Mouse (Mus musculus): Measurements from ENCODE around the gene Entr1.

The Entr1 gene

DNA sequence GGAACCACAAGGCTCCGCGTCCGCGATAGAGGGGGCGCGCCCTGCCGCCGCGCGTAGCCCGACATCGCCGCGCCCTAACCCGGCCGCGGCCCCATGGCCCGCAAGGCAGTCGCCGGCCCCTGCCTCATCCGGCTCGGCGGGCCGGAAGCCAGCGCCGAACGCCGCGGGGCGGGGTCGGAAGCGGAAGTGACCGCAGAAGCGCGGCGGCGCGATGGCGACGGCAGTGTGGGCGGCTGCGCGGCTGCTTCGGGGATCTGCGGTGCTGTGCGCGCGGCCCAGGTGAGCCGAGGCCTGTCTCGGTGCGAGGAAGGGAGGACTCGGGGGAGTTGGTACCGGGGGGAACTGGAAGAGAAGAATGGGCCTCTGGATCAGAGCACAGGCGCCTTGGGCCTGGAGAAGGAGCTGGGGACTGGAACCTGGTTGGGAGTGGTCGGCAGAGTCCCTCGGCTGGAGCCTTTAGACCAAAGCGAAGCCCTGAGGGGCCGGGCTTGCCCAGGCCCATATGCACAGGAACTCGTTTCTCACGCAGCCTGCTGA is at the start of gene Entr1, which contains the start of gene Pmpca:
Entr1 (minus strand) TSS at position 163 of the 537 bp plus-strand sequence.
Pmpca (plus strand) TSS at position 186 of the 537 bp plus-strand sequence.
- DNase-seq: peak; percentile 90 to 93

DNA sequence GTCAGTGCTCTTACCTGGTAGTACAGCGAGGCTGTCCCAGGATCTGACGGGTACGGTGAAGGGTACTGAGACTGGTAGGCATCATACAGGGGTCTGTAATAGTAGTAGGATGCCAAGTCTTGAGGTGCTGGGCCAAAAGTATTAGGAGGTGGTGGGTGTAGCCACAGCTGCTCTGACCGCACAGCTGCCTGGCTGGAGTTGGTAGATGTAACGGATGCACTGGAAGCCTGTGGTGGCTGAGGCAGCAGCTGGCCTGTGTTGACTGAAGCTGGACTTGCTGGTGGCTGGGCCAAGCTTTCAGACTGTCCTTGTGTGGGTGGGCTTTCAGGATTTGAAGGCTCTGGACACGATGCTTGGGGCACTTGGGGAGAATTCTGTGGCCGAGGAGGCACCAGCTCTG is 49.3 kb upstream of the Entr1 start:
- no peak for DNase-seq

DNA sequence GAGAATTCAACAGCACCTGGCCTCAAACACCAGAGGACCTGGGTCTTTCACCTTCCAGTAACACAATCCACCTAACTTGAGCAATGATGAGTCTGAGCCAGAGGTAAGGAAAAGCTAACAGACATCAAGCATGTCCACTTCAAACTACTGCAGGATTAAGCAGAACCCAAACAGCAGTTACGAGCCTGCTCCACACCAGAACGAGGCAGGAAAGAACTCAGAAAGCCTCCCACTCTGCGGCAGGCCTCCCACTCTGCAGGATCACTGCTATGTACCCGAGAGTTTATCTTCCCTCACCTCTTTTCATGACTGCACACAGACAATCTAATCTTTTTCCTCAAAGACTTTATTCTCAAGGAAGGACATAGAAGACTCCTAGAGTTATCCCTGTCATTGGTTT is 48.1 kb upstream of the Entr1 start:
- no peak for DNase-seq

DNA sequence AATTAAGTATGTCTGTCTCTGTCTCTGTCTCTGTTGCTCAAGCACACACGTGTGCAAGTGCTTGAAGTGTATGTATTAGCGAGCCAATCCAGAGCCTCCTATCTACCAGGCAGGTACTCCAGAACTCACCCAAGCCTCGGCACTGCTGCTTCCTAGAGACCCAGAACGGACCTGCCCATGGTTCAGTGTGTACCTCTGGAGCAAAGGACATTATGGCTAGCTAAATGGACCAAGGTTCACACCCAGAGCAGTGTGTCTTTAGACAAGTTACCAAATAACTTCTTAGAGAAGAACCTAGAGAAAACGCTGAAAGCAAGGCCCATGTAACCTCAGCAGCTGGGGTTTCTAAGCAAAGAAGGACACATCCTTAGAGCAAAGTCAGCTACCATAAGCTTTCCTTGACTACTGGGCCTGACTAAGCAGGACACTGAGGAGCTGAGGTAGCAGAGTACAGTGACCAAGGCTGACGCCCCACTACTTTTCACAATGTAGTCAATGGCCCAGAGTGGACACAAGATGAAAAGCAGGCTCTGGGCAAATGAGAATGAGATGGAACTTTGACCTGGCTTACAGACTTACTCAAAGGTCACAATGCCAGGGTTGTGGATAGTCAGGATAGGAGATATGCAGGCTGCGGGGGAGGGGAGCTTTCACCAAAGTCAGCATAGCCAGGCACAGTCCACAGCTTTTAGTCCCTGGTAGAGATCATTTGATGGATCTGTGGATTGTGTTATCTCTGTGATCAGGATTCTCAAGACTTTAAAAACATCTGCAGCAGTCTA is 45.9 kb upstream of the Entr1 start:
- DNase-seq: peak in 1 of 2 experiments; percentile 40

DNA sequence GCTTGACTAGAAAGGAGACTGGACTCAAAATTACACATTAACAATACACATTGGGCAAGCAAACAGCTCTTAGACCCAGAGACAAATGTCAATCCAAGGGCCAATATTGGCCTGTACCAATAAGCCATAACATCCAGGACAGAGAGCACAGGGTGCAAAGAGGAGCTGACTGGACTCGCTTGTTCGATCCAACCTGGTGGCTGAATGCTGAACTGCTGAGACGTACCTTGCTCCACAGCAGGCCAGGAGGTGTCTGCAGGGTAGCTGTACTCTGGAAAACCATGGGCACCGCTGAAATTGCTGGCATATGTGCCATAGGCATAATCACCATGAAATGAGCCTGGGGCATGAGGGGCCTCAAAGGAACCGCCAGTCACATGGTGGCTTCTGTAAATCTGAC is 40.7 kb upstream of the Entr1 start:
- DNase-seq: no peak

DNA sequence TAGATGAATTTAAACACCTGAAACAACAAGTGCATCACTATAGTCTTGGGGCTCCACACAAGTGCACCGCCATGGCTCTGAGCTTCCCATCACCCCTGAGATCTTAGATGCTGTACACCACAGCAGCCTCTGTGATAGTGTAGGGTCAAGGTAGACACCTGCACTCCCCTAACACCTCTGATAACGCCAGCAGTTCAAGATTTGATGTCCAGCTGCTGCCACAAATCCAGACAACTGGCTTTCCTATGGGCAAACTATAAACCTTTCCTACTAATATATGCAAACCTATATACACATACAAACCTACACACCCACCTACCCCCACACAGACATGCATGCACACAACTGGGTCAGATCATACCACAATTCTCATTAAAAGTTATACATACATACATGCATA is 35.4 kb upstream of the Entr1 start:
- DNase-seq: no peak

DNA sequence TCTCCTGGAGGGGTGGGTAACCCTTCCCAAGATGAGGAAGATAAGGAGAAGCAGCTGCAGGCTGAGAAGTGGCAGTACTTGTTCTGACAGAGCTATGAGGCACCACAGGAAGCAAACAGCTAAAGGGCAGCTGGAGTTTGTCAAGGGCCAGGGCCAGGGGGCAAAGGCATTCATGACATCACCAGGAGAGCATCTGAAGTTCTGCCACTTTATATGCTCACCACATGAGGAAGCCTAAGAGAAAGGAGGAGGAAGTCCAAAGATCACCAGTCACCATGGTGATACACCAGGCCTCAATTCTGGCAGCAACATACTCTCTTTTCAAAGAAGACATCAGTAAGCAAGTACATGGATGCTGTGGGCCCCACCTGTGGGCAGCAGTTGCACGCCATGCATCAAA is 34.0 kb upstream of the Entr1 start:
- DNase-seq: no peak

DNA sequence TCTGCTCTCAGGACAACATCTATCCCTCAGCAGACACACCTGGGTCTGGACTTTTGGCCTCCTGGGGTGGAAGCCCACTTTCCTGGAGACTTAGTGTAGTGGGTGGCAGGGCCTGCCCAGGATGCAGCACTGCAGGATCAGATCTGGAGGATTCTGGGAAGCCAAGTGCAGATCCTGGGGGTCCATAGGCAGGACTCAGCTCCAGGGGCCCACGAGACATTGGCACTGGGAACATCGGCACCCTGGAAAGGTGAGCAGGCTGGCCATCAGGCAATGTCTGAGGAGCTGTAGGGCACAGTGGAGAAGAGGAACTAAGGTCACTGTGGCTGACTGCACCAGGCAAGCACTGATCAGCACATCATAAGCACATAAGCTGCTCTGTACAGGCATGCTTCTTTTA is 32.9 kb upstream of the Entr1 start:
- no peak for DNase-seq

DNA sequence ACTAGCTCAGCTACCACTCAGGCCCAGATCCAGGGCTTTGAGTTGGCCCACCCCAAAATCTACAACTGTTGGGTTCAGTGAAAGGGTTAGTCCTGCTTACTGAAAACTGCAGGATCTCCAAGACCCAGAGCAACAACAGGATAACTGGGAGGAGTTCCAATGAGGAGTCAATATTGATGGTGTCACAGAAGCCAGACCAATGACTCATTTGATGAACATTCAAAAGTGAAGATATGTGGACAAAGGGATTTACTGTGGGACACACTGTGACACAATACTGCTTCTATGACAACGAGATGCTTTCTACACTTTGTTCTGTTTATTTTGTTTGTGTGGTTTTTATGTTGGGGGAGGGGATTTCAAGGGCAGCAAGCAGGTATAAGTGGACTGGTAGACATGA is 29.0 kb upstream of the Entr1 start:
- no peak for DNase-seq

DNA sequence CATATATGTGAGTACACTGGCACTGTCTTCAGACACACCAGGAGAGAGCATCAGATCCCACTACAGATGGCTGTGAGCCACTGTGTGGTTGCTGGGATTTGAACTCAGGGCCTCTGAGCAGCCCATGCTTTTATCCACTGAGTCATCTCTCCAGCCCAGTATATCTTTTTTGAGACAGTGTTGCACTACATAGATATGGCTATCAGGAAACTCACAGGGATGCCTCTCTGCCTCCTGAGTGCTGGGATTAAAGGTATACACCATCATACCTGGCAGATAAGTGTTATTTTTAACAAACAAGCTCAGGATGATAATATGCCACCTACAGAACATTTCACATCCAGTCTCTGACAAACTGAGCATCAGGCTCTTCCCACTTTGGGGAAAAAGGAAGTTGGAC is 27.9 kb upstream of the Entr1 start:
- DNase-seq: no peak

DNA sequence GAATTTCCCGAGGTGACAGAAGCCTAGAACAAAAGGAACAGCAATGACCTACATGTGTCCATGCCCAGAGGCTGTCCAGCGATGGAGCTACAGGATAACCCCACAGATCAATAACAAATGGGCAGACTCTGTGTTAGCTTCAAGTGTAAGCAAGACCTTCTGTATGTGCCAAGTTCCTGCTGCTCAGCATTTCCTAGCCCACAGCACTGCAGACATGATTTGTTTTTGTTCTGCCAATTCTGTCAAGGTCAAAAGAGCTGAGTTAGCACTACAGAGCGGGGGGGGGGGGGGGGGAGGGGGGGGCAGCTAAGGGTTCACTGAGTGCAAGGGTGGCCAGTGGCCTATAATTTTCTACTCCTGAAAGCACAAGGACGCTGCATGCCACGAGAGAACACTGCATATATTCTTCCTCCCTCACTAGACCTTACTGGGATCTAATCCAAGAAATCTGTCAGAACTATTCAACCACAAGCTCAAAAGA is 21.9 kb upstream of the Entr1 start:
- no peak for DNase-seq

DNA sequence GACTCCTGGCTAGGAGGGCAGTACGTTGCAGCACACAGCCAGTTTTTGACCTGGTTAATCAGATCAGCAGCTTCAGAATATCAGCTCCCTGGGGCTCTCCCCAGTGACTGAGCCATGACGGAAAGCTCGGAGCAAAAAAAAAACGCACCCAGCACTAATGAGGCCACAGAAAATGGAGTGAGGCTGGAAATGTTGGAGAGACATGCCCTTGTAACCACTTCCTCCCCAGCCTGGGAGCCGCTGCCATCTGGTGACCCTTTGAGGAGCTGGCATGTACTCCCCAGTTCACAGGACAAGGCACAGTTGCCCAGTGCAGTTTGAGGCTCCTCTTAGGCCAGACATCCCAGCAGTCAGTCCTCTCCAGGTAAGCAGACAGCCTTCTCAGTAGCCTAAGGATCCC is 21.0 kb upstream of the Entr1 start:
- no peak for DNase-seq

DNA sequence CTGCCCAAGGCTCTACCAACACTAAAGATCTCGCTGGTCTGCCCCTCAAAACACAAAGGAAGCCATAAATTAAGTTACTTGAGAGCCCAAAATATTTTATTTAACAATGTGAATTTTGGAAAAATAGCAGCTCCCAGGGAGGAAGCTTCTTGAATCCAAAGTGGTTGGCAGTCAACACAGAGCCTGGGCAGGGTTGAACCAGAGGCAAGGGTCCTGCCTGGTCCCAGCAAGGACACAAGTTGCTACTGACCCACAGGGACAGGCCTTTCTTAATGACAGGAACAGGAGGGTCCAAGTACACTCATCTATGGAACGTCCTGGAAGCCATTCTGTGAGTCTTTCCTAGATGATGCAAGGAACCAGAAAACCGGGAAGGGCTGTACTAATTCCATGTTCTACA is 20.2 kb upstream of the Entr1 start:
- DNase-seq: no peak

DNA sequence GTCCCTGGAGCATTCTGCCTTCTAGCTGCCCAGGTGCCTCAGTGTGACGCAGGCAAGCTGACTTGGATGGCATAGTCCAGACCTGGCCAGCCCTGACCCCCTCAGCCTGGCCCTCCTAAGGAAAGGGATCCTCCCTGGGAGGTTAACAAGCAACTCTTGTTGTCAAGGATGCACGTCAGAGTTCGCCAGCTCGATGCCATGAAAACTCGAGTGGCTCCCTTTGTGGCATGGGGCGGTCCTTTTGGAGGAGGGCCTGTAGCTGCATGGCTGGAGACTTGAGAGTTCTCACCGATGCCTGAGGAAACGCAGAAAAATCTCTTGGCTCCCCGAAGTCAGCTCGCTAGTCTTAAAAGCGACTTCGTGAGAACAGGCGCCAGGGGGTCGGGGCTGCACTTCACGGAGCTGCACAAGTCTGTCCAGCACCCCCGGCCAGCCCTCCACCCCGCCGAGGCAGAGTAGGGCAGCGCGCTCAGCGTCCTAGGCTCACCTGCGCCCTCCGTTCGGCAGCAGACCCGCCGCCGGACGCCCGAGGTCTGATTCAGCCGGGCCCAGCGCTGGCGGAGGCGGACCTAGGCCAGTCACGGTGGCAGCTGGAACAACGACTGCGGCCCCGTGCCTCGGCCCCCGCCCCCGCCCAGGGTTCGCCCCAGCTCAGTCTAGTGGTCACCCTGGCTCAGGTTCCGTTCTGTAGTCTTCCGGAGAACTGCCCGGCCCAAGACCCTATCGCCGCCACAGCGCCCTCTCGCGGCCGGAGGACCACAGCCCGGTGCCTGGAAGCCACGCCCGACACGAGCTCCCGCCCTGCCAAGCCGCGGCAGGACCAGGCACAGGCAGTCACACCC is 19.6 kb upstream of the Entr1 start, which contains the start of gene Inpp5e:
Inpp5e (minus strand) TSS at position 689 of the 842 bp plus-strand sequence.
- peak; percentile 99 for DNase-seq

DNA sequence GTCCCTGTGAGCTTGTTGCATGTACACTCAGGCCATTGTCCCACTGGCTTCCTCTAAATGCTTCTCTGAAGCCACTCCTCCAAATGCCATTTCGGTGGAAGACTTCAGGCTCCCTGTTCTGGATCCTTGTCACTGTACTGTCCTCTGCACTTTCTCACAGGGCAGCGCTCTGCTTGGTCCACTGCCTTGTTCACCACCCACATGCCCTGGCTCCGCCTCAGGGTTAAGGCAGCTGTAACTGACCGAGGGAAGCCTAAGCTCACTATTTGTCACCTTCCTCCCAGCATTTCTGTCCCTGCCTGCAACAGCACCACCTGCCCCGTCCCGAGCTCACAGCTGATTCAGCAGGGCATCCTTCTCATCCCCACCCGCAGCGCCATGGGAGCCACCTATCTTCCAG is 14.2 kb upstream of the Entr1 start:
- peak in 1 of 2 experiments; percentile 41 for DNase-seq

DNA sequence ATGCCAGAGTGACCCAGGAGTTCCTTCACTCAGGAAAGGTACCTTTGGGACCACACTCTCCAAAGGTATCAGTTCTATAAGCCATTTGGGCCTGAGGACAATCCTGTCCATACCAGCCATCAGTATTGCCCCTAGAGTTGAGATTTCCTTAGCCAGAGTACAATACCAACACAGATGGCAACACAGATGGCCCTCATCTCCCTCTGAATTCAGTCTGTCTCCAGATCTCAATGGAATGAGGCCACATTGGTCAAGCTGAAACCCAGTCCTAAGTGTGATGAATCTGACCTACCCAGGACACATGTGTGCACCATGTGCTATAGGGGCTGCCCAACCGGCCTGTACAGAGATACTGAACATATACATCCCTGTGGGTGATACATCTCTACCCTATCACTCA is 13.1 kb upstream of the Entr1 start:
- no peak for DNase-seq

DNA sequence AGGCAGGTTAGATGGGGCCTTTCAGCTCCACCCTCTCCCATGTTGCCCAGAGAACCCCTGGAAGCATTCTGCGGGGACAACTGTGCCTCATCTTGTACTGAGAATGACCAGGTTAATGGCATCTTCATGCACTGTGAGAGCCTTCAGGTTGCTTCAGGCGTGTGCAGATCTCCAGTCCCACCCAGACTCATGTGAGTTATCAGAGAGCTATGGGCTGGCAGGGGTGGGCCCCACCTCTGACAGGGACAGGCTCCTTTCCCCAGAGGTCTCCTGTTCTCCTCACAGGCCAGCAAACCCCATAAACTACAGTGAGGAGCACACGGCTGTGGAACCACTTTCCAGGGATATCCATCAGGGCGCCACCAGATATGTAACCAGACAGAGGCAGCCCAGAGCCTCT is 11.9 kb upstream of the Entr1 start:
- no peak for DNase-seq

DNA sequence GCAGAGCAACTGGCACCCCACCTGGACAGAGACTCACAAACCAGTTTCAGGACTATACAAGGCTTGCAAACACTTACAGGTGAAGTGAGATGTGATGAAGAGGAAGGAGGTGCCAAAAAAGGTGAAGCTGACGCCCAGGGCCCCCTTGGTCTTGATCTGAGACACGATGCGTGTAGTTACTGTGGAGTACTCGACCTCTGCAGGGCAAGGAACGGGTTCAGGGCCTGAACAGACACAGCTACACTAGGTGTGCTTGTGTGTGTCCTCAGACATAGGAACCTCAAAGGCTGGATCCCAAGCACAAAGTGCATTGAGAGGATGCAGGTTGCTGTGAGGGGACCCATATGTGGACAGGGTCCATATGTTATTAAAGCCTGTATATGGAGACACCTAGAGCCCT is 11.2 kb upstream of the Entr1 start:
- no peak for DNase-seq

DNA sequence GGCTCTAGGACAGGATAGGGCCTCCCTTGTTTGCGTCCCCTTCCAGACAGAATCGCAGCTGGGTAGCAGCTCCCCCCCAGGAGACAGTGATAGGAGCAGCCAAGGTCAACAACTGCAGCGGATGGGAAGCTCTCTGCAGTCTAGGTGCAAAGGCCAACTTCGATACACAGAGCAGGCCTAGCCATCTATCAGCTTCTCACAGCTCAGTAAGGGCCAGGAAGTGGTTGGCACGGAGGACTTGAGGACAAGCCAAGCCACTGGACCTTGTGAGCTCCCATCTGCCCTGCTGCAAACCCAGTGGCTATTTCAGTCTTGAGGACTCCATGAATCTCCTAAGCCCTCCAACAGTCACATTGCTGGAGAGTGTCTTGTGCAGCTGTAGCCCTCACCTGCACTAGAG is 10.5 kb upstream of the Entr1 start:
- DNase-seq: no peak

DNA sequence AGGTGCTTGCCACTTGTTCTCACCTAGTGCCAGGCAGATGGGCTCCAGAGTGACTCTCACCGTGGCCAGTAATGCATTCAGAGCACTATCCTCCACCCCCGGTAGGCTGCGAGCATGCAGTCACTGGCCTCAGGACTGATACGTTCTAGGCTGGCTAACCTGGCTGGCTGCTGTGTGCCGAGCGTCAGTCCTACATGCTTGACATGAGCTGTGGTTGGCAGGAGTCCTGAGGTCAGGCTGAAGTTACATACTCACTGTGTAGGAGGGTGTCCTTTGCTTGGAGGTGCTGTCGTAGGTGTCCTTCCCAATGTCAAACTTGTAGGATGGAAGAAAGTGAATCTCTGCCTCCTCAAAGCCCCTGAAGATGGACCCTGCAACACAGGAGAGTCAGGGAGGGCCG is 9.9 kb upstream of the Entr1 start:
- no peak for DNase-seq

DNA sequence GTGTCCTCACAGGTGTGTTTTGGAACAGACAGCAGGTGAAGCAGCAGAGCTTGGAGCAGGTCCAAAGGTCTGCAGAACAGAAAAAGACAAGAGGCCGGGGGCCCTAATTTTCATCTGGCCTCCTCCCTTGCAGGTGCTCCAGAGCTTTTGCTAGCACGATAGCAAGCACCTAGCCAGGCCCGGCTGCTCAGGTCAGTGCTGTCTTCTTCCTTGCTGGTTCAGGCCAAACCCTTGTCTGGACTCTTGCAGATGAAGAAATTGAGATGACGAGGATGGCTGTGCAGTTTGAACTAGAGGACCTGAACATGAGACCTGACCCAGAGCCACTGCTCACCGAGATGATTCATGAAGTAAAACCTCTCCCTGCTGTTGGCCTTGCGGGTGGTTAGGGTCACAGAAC is 2.5 kb upstream of the Entr1 start:
- no peak for DNase-seq

DNA sequence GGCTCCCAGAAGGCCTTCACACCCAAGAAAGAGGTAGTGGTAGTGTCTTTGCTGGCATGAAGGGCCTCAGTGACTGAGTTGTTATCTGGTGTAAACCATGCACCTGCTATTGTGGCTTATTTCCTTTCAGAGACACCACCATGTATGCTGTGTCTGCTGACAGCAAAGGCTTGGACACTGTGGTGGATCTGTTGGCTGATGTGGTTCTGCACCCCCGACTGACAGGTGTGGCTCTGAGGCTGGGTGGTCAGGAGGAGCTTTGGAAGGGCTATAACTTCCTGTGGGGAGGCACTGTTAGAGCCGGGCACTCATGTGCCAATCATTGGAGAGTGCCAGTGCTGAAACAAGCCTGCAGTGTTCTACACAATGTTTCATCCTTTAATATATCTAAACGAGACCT is 1.8 kb upstream of the Entr1 start:
- no peak for DNase-seq

DNA sequence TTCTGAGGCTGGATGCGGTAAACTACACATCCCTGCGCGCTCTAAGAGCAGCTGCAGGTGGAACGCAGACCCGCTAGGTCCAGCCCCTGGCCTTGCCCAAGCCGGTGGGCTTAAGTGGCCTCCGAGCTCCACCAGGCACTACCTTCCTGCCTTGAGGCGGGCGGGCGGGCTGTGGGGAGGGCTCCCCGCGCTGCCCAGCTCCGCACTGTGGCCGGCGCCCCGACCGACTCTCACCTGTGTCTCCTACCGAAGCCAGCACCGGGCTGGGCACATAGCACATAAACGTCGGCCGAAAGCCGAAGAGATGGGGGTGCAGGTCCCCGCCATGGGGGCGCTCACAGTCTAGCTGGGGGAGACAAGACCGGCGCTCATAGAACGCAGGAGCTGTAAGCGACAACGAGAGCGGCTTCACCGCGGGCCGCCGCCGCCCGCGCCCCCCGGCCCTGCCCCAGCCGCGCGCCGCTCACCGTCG is 398 bp downstream of the Entr1 start:
- DNase-seq: peak; percentile 42 to 56

DNA sequence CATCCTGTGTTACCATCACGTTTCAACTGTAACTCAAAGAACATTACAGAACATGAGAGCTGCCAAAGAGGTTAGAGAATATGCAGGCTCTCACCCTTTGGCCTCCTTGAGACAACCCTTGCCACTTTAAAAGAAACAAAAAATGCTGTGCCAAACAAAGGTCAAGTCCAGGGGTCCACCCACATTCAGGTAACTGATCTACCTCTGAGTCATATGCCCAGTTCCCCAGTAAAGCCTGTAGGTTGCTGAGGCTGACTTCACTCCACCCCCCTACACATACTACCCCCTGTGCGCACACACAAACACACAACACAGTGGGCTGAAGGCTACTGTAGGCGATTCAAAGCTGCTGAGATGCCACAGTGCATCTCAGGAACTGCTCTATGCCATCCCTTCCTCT is 1.4 kb downstream of the Entr1 start:
- DNase-seq: no peak
